8 mouse cellular contexts compared by ENCODE assay signal in the genomic region with DNA sequence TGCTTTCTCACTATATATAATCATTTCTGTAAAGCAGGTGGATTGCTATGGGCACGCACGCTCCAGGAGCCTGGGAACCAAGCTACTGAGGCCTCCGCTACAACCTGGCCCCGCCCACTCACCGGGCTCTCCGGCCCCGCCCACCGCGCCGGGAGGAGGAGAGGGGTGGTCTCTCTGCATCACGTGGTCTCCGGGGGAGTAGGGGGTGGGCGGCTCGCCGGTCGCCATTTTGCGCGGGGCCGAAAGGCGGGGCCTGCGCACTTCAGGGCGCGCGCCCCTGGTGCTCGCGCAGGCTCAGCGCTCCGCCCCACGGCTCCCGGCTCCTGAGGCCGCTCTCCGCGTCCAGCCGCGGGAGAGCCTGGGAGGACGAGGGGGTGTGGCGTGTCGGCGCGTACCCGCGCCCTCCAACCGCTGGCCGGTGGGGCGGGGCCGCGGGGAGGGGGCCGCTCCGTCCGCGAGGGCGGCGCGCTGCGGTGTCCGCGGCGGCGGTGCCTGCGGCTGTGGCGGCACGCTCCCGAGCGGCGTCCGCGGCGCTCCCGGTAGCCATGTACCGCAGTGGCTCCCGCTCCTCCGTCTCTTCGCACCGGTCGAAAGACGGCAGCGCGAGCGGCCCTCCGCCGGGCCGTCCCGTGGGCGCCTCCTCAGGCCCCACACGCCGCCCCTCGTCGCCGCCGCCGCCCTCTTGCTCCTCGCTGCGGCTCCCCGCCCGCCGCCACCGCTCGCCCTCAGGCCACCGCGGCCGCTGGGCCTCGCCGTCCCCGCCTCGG. TPM values are rescaled to one million over a fixed set of nuclear protein-coding genes. Genes with fewer than 3 reads are reported as not detected.
A peak's percentile ranks its signal among the peaks of the same experiment; 100 is the strongest.
DNase-seq lines count a peak whose midpoint lies in the region; ATAC-seq lines count a peak whose summit lies in the region.

TSS of gene Zfp318 (plus strand) at position 438 of the 767 bp plus-strand sequence.

- H3K4me2 ChIP-seq in hindbrain, embryonic 12.5 days (replicated peaks): peak within 1 kb of the TSS; percentile 63

- H3K4me3 ChIP-seq in hindbrain, embryonic 12.5 days: peak within 1 kb of the TSS; percentile 97

- under 1% methylated on average over 40 of the region's 105 CpGs for WGBS in hindbrain, embryonic 12.5 days

- H3K4me1 ChIP-seq in hindbrain, embryonic 12.5 days: peaks cover 19% of the 10 kb centered on the region

- no peaks in the 10 kb centered on the region for H3K9me3 ChIP-seq in hindbrain, embryonic 12.5 days (replicated peaks)

- no peaks in the 10 kb centered on the region for H3K27me3 ChIP-seq in hindbrain, embryonic 12.5 days

- H3K9ac ChIP-seq in hindbrain, embryonic 12.5 days: peak within 1 kb of the TSS; percentile 98

- DNase-seq in NIH3T3 (ENCODE audit: low read depth): peak; percentile 98
- peak; percentile 99 to 100 for DNase-seq in cerebellum, postnatal 10 days
- peak; percentile 95 to 97 for DNase-seq in frontal cortex, postnatal 10 days (ENCODE audit: low spot score in 2 of 2)
- peak; percentile 94 to 98 for DNase-seq in layer of hippocampus, postnatal 14 days (ENCODE audit: low spot score in 2 of 2)
- peak; percentile 98 for DNase-seq in lung, postnatal 14 days
- DNase-seq in retina, adult 2 months (ENCODE audit: low read depth, low spot score): peak; percentile 86
- peak; percentile 99 for DNase-seq in thymus, postnatal 36 days

- peak; percentile 97 for ATAC-seq in hindbrain, embryonic 12.5 days (ENCODE audit: low FRiP score)

- peak within 1 kb of the TSS; percentile 94 for H3K27ac ChIP-seq in hindbrain, embryonic 12.5 days

- H3K36me3 ChIP-seq in hindbrain, embryonic 12.5 days: peaks cover 14% of the 10 kb centered on the region

RNA-seq across cellular contexts. Expression of gene Zfp318, which starts in this region (rescaled TPM):
- polyA plus RNA-seq in hindbrain, embryonic 12.5 days (2016; fragmentation: Nextera tagmentation; extraction: Ambion mirVana): 24.4 and 25.3 TPM in 2 replicates
- total RNA-seq in layer of hippocampus, postnatal 14 days (2021): 10 to 100 TPM; 64.7 to 67.3 TPM

Comparison
In these comparisons a context has a peak if more than half of its experiments do, and no peak if none do; other contexts are left out.
1. Peak in every context shown above with its lines: DNase-seq, ATAC-seq, H3K4me3 ChIP-seq and H3K27ac ChIP-seq.